Mouse (Mus musculus): ENCODE measurements at regions not wholly inside any gene's neighbourhood (a gene's known extent, or its start where the extent isn't known, plus 50 kb on each side); places are given as distances from the start of the nearest gene placed in this dataset.
A peak's percentile ranks its signal among the peaks of the same experiment; 100 is the strongest.

DNA sequence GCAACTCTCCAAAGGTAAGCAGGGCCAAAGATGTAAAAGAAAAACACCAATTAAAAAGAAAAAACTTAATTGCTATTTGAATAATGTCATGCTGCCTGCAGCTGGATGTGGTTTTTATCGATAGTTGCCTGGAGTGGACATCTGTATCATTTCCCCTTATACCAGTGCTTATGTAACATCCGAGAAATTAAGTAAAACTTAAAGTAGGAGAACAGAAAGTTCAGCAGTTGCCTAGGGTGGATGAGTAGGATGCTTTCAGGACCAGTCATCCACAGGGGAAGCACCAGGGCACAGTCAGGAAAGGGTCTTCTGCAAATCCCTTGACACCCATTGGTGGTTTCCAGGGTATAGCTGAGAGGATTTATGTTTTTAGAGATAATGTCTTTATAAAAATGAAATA lies 248.9 kb upstream of the Prdm1 start:
- no peak overlapping the region for H3K4me2 ChIP-seq (ENCODE audit: low read length)
- H3K4me1 ChIP-seq (ENCODE audit: control insufficient read depth in 2 of 2, insufficient read depth in 2 of 2, low read length in 2 of 2) = peaks cover 4 to 6% of the 10 kb centered on the region in 2 experiments; a peak in 3 of 4 replicates
- no peak overlapping the region for H3K4me3 ChIP-seq (ENCODE audit: control insufficient read depth in 1 of 2, insufficient read depth in 1 of 2, low read depth in 1 of 2, low read length in 2 of 2)
- H3K27ac ChIP-seq (replicated peaks in 1 of 2; ENCODE audit: control insufficient read depth in 1 of 2, insufficient read depth in 1 of 2, low read depth in 2 of 2, low read length in 2 of 2) = no peak overlapping the region
- H3K27me3 ChIP-seq (ENCODE audit: control insufficient read depth, insufficient read depth, low read length) = no peaks in the 10 kb centered on the region
- H3K9ac ChIP-seq (ENCODE audit: low read length) = no peak overlapping the region
- H3K9me3 ChIP-seq (ENCODE audit: control insufficient read depth, low read length) = no peaks in the 10 kb centered on the region
- WGBS = 88% methylated on average over 2 of the region's 2 CpGs
- no peaks in the 10 kb centered on the region for H3K36me3 ChIP-seq (ENCODE audit: control insufficient read depth, insufficient read depth, low read length)
- ATAC-seq (ENCODE audit: insufficient number of reproducible peaks, insufficient read depth, low FRiP score, low read depth) = no peak

DNA sequence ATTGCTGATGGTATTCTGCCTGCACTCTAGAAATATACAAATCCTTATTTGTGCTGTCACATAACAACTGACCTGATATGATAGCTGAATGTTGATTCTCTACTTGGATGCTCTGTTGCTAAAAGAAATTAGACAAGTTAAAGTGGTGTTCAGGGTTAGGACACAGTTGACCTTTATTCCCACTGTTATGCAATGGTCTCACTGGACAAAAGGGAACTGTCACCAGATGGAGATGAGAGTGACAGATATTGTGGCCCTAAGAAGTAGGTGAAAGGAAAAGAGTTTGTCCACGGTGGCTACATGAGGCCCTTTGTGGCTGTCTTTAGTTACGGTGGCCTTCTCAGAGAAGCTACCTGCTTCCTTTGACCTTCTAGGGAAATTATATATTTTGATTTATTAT lies 247.9 kb upstream of the Prdm1 start:
- no peaks in the 10 kb centered on the region for H3K36me3 ChIP-seq (ENCODE audit: control insufficient read depth, insufficient read depth, low read length)
- ATAC-seq (ENCODE audit: insufficient number of reproducible peaks, insufficient read depth, low FRiP score, low read depth) = no peak
- 73% methylated on average over 2 of the region's 2 CpGs for WGBS

DNA sequence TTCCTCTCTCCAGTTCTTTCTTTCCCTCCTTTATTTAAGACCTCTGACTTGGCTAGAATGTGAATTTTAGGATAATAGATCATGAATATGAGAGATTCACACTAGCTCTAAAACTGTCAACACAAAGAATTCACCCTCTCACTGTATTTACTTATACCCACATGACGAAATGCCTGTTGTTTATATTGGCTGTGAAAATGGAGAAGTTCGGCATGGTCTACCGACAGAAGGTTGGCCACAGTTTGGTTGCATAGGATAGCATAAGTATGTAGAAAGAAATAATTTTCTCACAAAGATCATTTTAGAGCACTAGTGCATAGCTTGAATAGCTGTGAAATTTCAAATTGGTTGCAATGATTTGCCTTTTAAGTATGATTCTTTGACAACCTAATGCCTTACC lies 237.2 kb upstream of the Prdm1 start:
- no peak overlapping the region for H3K9ac ChIP-seq (ENCODE audit: low read length)
- no peak overlapping the region for H3K4me3 ChIP-seq (ENCODE audit: control insufficient read depth in 1 of 2, insufficient read depth in 1 of 2, low read depth in 1 of 2, low read length in 2 of 2)
- H3K36me3 ChIP-seq (ENCODE audit: control insufficient read depth, insufficient read depth, low read length) = no peaks in the 10 kb centered on the region
- H3K27ac ChIP-seq (replicated peaks in 1 of 2; ENCODE audit: control insufficient read depth in 1 of 2, insufficient read depth in 1 of 2, low read depth in 2 of 2, low read length in 2 of 2) = no peak overlapping the region
- no peaks in the 10 kb centered on the region for H3K27me3 ChIP-seq (ENCODE audit: control insufficient read depth, insufficient read depth, low read length)
- no peaks in the 10 kb centered on the region for H3K4me1 ChIP-seq (ENCODE audit: control insufficient read depth in 2 of 2, insufficient read depth in 2 of 2, low read length in 2 of 2)
- ATAC-seq (ENCODE audit: insufficient number of reproducible peaks, insufficient read depth, low FRiP score, low read depth) = no peak
- H3K4me2 ChIP-seq (ENCODE audit: low read length) = no peak overlapping the region
- H3K9me3 ChIP-seq (ENCODE audit: control insufficient read depth, low read length) = no peaks in the 10 kb centered on the region
- WGBS = 61% methylated on average over 3 of the region's 3 CpGs

More for the DNA sequence above, 247.9 kb upstream of the Prdm1 start:
- H3K4me2 ChIP-seq (ENCODE audit: low read length) = no peak overlapping the region
- no peaks in the 10 kb centered on the region for H3K9me3 ChIP-seq (ENCODE audit: control insufficient read depth, low read length)
- no peak overlapping the region for H3K4me3 ChIP-seq (ENCODE audit: control insufficient read depth in 1 of 2, insufficient read depth in 1 of 2, low read depth in 1 of 2, low read length in 2 of 2)
- peaks cover 4 to 6% of the 10 kb centered on the region in 2 experiments; a peak in 3 of 4 replicates for H3K4me1 ChIP-seq (ENCODE audit: control insufficient read depth in 2 of 2, insufficient read depth in 2 of 2, low read length in 2 of 2)
- H3K27ac ChIP-seq (replicated peaks in 1 of 2; ENCODE audit: control insufficient read depth in 1 of 2, insufficient read depth in 1 of 2, low read depth in 2 of 2, low read length in 2 of 2) = no peak overlapping the region
- no peaks in the 10 kb centered on the region for H3K27me3 ChIP-seq (ENCODE audit: control insufficient read depth, insufficient read depth, low read length)
- no peak overlapping the region for H3K9ac ChIP-seq (ENCODE audit: low read length)

DNA sequence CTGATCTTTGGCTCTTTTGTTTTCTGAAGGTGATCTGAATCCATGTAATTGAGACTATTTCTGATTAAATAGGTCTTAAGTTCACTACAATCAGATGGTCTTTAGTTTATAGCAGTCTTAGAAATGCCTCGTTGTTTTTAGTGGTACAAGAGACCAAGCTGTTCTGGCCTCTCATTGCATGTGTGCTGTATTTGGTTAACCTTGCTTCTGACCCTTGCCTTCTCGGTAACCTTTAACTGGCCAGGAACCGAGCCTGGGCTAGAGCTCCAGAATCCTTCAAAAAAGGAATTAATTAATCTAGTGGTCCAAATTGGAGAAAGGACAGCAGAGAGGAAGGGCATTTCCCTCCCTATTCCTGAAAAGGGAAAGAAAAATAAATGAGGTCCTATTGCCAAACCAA lies 234.8 kb upstream of the Prdm1 start:
- Histone ChIP-seq H3K27me3 (ENCODE audit: control insufficient read depth, insufficient read depth, low read length) (no peaks in the 10 kb centered on the region), H3K4me1 (ENCODE audit: control insufficient read depth in 2 of 2, insufficient read depth in 2 of 2, low read length in 2 of 2) (no peaks in the 10 kb centered on the region), H3K4me2 (ENCODE audit: low read length) (no peak overlapping the region), H3K9me3 (ENCODE audit: control insufficient read depth, low read length) (no peaks in the 10 kb centered on the region), H3K9ac (ENCODE audit: low read length) (no peak overlapping the region), H3K4me3 (ENCODE audit: control insufficient read depth in 1 of 2, insufficient read depth in 1 of 2, low read depth in 1 of 2, low read length in 2 of 2) (no peak overlapping the region), H3K27ac (replicated peaks in 1 of 2; ENCODE audit: control insufficient read depth in 1 of 2, insufficient read depth in 1 of 2, low read depth in 2 of 2, low read length in 2 of 2) (no peak overlapping the region), H3K36me3 (ENCODE audit: control insufficient read depth, insufficient read depth, low read length) (no peaks in the 10 kb centered on the region)
- no peak for ATAC-seq (ENCODE audit: insufficient number of reproducible peaks, insufficient read depth, low FRiP score, low read depth)
- WGBS = 67% methylated on average over 3 of the region's 3 CpGs

DNA sequence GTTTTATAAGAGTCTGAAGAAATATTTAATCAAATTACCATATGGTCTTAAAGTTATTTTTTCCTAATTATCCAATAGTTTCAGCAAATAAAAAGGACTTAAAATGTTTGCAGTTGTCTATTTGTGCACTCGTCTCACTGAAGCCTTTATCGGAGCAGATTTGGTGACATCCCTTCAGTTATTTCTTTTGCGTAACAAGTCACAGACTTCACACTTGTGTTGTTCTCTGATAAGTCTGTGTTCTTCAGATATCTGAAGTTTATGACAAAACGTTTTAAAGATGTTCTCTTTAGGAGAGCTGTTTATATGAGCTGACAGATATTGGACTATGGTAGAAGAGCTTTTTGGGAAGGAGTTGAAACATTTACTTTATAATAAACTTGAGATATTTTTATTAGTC lies 233.8 kb upstream of the Prdm1 start:
- 53% methylated on average over 4 of the region's 4 CpGs for WGBS
- no peak for ATAC-seq (ENCODE audit: insufficient number of reproducible peaks, insufficient read depth, low FRiP score, low read depth)

DNA sequence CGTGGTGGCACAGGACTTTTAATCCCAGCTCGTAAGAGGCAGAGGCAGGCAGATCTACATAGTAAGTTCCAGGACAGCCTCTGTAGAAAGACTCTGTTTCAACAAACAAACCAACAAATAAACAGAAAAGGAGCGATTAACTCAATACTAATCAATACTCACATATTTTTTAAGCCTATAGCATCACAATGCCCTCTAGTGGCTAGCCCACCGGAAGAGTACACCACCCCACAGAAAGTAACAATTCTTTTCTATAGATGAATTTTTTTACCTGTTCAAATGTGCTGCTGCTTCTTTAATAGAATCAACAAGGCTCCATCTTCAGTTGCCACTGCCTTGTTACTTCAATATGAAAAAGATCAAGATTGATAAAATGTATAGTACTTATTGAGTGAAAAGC lies 233.0 kb upstream of the Prdm1 start:
- Histone ChIP-seq H3K4me1 (ENCODE audit: control insufficient read depth in 2 of 2, insufficient read depth in 2 of 2, low read length in 2 of 2) (no peaks in the 10 kb centered on the region; a peak in 1 of 4 replicates), H3K27me3 (ENCODE audit: control insufficient read depth, insufficient read depth, low read length) (no peaks in the 10 kb centered on the region; the same call in 1 of the 2 replicates), H3K9ac (ENCODE audit: low read length) (no peak overlapping the region), H3K27ac (replicated peaks in 1 of 2; ENCODE audit: control insufficient read depth in 1 of 2, insufficient read depth in 1 of 2, low read depth in 2 of 2, low read length in 2 of 2) (no peak overlapping the region), H3K4me2 (ENCODE audit: low read length) (no peak overlapping the region), H3K36me3 (ENCODE audit: control insufficient read depth, insufficient read depth, low read length) (no peaks in the 10 kb centered on the region), H3K4me3 (ENCODE audit: control insufficient read depth in 1 of 2, insufficient read depth in 1 of 2, low read depth in 1 of 2, low read length in 2 of 2) (no peak overlapping the region), H3K9me3 (ENCODE audit: control insufficient read depth, low read length) (no peaks in the 10 kb centered on the region)
- WGBS = 73% methylated on average over 4 of the region's 4 CpGs
- no peak for ATAC-seq (ENCODE audit: insufficient number of reproducible peaks, insufficient read depth, low FRiP score, low read depth)

More for the DNA sequence above, 233.8 kb upstream of the Prdm1 start:
- Histone ChIP-seq H3K4me1 (ENCODE audit: control insufficient read depth in 2 of 2, insufficient read depth in 2 of 2, low read length in 2 of 2) (no peaks in the 10 kb centered on the region), H3K27ac (replicated peaks in 1 of 2; ENCODE audit: control insufficient read depth in 1 of 2, insufficient read depth in 1 of 2, low read depth in 2 of 2, low read length in 2 of 2) (no peak overlapping the region), H3K9ac (ENCODE audit: low read length) (no peak overlapping the region), H3K4me2 (ENCODE audit: low read length) (no peak overlapping the region), H3K9me3 (ENCODE audit: control insufficient read depth, low read length) (no peaks in the 10 kb centered on the region), H3K4me3 (ENCODE audit: control insufficient read depth in 1 of 2, insufficient read depth in 1 of 2, low read depth in 1 of 2, low read length in 2 of 2) (no peak overlapping the region), H3K36me3 (ENCODE audit: control insufficient read depth, insufficient read depth, low read length) (no peaks in the 10 kb centered on the region), H3K27me3 (ENCODE audit: control insufficient read depth, insufficient read depth, low read length) (no peaks in the 10 kb centered on the region; the same call in 1 of the 2 replicates)

DNA sequence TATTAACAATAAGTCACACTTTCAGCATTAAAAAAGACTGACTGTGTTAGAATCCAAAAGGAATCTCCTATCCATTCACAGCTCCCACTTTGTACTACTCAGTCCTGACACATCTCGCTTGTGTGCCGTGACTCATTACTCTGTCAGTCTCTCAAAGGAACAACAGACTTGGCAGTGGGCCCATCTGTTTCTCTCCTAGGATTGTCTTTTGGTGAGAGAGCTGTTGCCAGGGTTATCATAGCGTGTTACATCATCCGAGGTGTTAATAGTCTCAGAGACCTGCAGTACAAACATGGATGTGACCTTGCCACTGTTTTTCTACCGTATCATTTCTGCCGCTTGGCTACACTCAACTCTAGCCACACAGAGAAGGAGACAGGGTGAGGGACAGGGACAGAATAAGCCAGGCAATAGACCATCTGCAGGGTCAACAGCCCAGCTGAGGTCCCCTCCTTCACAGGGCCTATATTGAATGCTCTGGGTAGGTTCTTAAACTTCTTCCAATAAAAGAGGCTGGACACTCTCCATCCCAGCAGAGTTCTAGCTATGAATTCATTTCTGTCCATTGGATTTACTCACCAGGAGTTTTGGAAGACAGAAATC lies 227.2 kb upstream of the Prdm1 start:
- H3K4me3 ChIP-seq (ENCODE audit: control insufficient read depth in 1 of 2, insufficient read depth in 1 of 2, low read depth in 1 of 2, low read length in 2 of 2) = no peak overlapping the region
- H3K4me1 ChIP-seq (ENCODE audit: control insufficient read depth in 2 of 2, insufficient read depth in 2 of 2, low read length in 2 of 2) = peaks cover 0 to 14% of the 10 kb centered on the region in 2 experiments
- ATAC-seq (ENCODE audit: insufficient number of reproducible peaks, insufficient read depth, low FRiP score, low read depth) = peak; percentile 39; the same call in 1 of the 2 replicates
- no peak overlapping the region for H3K4me2 ChIP-seq (ENCODE audit: low read length)
- H3K27me3 ChIP-seq (ENCODE audit: control insufficient read depth, insufficient read depth, low read length) = no peaks in the 10 kb centered on the region; the same call in none of the 2 replicates
- no peak overlapping the region for H3K27ac ChIP-seq (replicated peaks in 1 of 2; ENCODE audit: control insufficient read depth in 1 of 2, insufficient read depth in 1 of 2, low read depth in 2 of 2, low read length in 2 of 2)
- no peaks in the 10 kb centered on the region for H3K9me3 ChIP-seq (ENCODE audit: control insufficient read depth, low read length)
- H3K36me3 ChIP-seq (ENCODE audit: control insufficient read depth, insufficient read depth, low read length) = no peaks in the 10 kb centered on the region
- no peak overlapping the region for H3K9ac ChIP-seq (ENCODE audit: low read length)
- 13% methylated on average over 6 of the region's 6 CpGs for WGBS

DNA sequence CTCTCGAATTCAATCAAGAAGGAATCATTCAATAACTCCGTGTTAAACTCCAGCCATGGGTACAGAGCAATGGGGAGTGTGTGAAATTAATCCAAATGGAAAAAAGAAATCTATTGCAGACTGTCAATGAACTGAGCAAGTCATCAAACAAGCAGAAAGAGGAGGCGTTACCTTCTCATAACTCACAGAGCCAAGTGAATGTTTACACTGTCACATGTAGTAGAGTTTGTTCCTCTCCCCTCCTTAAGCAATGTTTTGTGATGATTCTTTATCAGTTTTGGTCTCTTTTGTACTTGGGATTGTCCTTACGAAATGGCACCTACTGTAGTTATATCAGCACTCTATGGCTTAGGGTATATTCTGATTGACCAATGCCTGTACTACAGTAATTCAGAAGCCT lies 226.6 kb upstream of the Prdm1 start:
- H3K36me3 ChIP-seq (ENCODE audit: control insufficient read depth, insufficient read depth, low read length) = no peaks in the 10 kb centered on the region
- no peaks in the 10 kb centered on the region; the same call in none of the 2 replicates for H3K27me3 ChIP-seq (ENCODE audit: control insufficient read depth, insufficient read depth, low read length)
- peaks cover 0 to 14% of the 10 kb centered on the region in 2 experiments for H3K4me1 ChIP-seq (ENCODE audit: control insufficient read depth in 2 of 2, insufficient read depth in 2 of 2, low read length in 2 of 2)
- H3K9ac ChIP-seq (ENCODE audit: low read length) = no peak overlapping the region
- H3K9me3 ChIP-seq (ENCODE audit: control insufficient read depth, low read length) = no peaks in the 10 kb centered on the region
- H3K27ac ChIP-seq (replicated peaks in 1 of 2; ENCODE audit: control insufficient read depth in 1 of 2, insufficient read depth in 1 of 2, low read depth in 2 of 2, low read length in 2 of 2) = no peak overlapping the region
- no peak for ATAC-seq (ENCODE audit: insufficient number of reproducible peaks, insufficient read depth, low FRiP score, low read depth)
- H3K4me2 ChIP-seq (ENCODE audit: low read length) = no peak overlapping the region
- H3K4me3 ChIP-seq (ENCODE audit: control insufficient read depth in 1 of 2, insufficient read depth in 1 of 2, low read depth in 1 of 2, low read length in 2 of 2) = no peak overlapping the region
- WGBS = 67% methylated on average over 4 of the region's 4 CpGs
